Mouse (Mus musculus) liver, postnatal 0 days (tissue): ENCODE data around the gene Nedd9.

ENCODE experiments used
- CTCF ChIP-seq: sonication (generic); IDR thresholded peaks from 2 replicates; pipeline ENCODE4 v1.5.1; 2016; ENCODE audit warnings: antibody characterized with exemption, low read depth
- EP300 ChIP-seq: IDR thresholded peaks from 2 replicates; pipeline ENCODE4 v1.6.1; 2016; ENCODE audit warnings: antibody characterized with exemption, low read depth, mild to moderate bottlenecking

- TF ChIP-seq CTCF (no peak), EP300 (no peak)
Observed at GRCm38 (mm10) chr13:41408374-41408952, 78.7 kb downstream of the Nedd9 start.
